Mouse (Mus musculus): ENCODE measurements around the gene Serpinc1. TPM values are rescaled to one million over a fixed set of nuclear protein-coding genes. Genes with fewer than 3 reads are reported as not detected.

The Serpinc1 gene
- polyA plus RNA-seq, 1 experiment: 14.1 TPM

DNA sequence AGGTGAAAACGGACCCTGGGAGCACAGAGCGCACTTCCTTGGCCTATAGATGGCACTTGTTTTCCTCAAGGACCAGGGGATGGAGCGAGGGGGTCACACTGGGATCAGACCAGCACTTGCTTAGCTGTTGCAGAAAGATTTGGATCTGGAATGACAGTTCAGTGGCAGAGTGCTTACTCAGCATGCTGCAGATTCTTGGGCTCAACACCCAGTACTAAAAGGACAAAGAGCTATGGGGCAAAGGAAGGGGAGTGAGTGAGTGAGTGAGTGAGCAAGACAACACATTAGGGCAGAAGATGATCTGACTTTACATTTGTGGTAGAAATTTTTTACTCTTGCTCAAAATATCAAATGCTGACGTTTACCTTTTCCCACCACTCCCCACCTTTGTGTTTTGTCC, 26.6 kb downstream of the Serpinc1 start:
- TF ChIP-seq POLR2A (IDR thresholded peaks at IDR 0.05; ENCODE audit: borderline replicate concordance, control insufficient read depth, low read depth, low read length) (no peak), CTCF (IDR thresholded peaks at IDR 0.05; ENCODE audit: control insufficient read depth, insufficient read depth, low read length) (no peak)

DNA sequence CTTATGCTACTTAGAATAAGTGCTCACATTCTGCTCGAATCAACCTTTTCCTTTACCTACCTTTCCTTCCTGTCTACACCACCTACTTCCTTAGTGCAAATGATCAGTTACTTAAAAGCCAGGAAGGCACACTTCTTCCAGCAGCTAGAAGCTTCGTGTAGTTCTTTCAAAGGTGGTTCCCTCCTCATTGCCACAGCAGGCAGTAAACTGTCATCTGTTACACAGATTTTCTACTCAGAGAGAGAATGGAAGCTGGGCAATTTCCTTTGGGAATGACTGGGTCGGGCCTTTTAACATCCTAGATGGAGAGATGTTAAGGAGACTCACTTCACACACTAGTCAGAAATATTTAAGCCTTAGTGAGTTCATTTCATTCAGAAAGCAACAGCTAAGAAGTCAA, 27.1 kb downstream of the Serpinc1 start:
- Histone ChIP-seq H3K4me1 (ENCODE audit: control insufficient read depth, insufficient read depth, low read length) (no peaks in the 10 kb centered on the region), H3K27ac (ENCODE audit: control insufficient read depth, insufficient read depth, low read depth, low read length, poor library complexity) (no peak overlapping the region), H3K4me3 (replicated peaks; ENCODE audit: control insufficient read depth, low read depth, low read length) (no peak overlapping the region)
- 36% methylated on average over 3 of the region's 3 CpGs for WGBS
- TF ChIP-seq POLR2A (IDR thresholded peaks at IDR 0.05; ENCODE audit: borderline replicate concordance, control insufficient read depth, low read depth, low read length) (no peak), CTCF (IDR thresholded peaks at IDR 0.05; ENCODE audit: control insufficient read depth, insufficient read depth, low read length) (no peak)

More for the DNA sequence above, 26.6 kb downstream of the Serpinc1 start:
- WGBS: 89% methylated on average over 4 of the region's 4 CpGs
- H3K4me3 ChIP-seq (replicated peaks; ENCODE audit: control insufficient read depth, low read depth, low read length): no peak overlapping the region
- H3K27ac ChIP-seq (ENCODE audit: control insufficient read depth, insufficient read depth, low read depth, low read length, poor library complexity): no peak overlapping the region
- no peaks in the 10 kb centered on the region for H3K4me1 ChIP-seq (ENCODE audit: control insufficient read depth, insufficient read depth, low read length)

DNA sequence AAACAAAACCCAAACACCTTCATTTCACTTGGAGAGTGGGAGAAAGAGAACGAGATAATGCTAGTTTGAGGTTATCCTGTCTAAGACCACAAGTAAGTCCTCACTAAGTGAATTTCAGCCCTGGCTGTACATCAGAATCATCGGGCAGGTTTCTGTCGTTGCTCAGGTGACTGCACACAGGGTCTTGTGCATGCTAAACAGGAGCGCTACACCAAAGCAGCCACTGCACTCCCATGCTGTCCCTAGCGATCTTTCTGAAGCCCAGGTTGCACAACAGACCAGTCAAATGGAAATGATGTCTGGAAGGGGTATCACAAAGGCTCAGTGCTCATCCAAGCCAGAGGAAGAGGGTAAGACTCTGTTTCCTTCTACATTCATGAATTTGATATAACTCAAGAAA, 28.1 kb downstream of the Serpinc1 start:
- no peak for TF ChIP-seq CTCF (IDR thresholded peaks at IDR 0.05; ENCODE audit: control insufficient read depth, insufficient read depth, low read length)
- TF ChIP-seq POLR2A (IDR thresholded peaks at IDR 0.05; ENCODE audit: borderline replicate concordance, control insufficient read depth, low read depth, low read length): no peak
- Histone ChIP-seq H3K27ac (ENCODE audit: control insufficient read depth, insufficient read depth, low read depth, low read length, poor library complexity) (no peak overlapping the region), H3K4me1 (ENCODE audit: control insufficient read depth, insufficient read depth, low read length) (no peaks in the 10 kb centered on the region), H3K4me3 (replicated peaks; ENCODE audit: control insufficient read depth, low read depth, low read length) (no peak overlapping the region)
- 78% methylated on average over 5 of the region's 5 CpGs for WGBS

DNA sequence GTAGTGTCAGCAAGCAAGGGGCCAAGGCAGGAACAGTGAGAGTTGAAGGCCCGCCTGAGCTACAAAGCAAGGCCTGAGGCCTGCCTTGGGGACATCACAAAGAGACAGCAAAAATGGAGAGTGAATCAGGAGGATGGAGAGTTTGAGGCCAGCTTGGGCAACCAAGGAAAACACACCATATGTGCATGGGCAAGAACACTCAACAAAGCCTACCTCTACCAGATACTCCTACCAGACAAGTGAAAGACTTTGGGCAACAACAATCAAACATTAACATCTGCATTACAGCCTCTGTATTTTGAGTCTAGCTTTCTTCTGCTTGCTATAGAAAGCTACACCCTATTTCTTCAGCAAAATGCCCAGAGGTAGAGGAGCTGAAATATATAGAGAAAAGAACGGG, 29.7 kb downstream of the Serpinc1 start:
- Histone ChIP-seq H3K4me3 (replicated peaks; ENCODE audit: control insufficient read depth, low read depth, low read length) (no peak overlapping the region), H3K27ac (ENCODE audit: control insufficient read depth, insufficient read depth, low read depth, low read length, poor library complexity) (no peak overlapping the region), H3K4me1 (ENCODE audit: control insufficient read depth, insufficient read depth, low read length) (no peaks in the 10 kb centered on the region)
- TF ChIP-seq POLR2A (IDR thresholded peaks at IDR 0.05; ENCODE audit: borderline replicate concordance, control insufficient read depth, low read depth, low read length) (no peak), CTCF (IDR thresholded peaks at IDR 0.05; ENCODE audit: control insufficient read depth, insufficient read depth, low read length) (no peak)
- 73% methylated on average over 2 of the region's 2 CpGs for WGBS

DNA sequence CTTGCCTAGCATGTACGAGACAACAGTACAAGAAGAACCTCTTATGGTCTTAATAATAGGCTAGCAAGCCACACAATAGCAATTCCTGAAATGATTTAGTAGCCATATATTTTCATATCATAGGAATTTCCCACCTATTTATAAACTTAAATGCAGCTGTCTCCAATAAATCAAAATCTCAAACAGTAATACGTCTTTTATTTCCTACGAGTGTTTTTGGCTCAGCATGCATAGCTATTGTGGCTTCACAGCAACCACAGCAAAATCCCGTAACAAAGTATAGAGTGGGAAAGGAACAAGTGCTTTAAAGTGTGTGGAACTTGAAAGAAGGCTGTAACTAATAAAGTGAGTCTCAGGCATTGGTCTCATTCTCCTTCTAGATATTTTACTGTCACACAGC, 32.1 kb downstream of the Serpinc1 start:
- H3K4me3 ChIP-seq (replicated peaks; ENCODE audit: control insufficient read depth, low read depth, low read length): no peak overlapping the region
- H3K4me1 ChIP-seq (ENCODE audit: control insufficient read depth, insufficient read depth, low read length): no peaks in the 10 kb centered on the region
- no peak overlapping the region for H3K27ac ChIP-seq (ENCODE audit: control insufficient read depth, insufficient read depth, low read depth, low read length, poor library complexity)
- no peak for TF ChIP-seq CTCF (IDR thresholded peaks at IDR 0.05; ENCODE audit: control insufficient read depth, insufficient read depth, low read length)
- TF ChIP-seq POLR2A (IDR thresholded peaks at IDR 0.05; ENCODE audit: borderline replicate concordance, control insufficient read depth, low read depth, low read length): no peak
- 84% methylated on average over 4 of the region's 4 CpGs for WGBS

DNA sequence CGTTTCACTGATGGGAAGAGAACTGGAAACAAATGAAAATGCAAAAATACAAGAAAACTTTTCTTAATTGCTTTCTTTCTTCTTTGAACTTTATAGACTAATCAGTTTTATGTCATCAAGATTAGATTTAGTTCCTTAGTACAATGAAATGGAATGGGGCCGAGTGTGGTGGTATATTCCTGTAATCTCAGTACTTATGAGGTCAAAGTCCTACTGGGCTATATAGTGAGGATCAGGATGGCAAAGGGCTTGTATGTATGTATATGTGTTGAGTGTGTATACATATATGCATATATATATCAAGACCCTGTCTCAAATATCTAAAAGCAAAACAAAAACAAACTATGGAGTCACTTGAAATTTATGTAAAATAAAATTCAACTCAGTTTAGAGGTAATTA, 38.0 kb downstream of the Serpinc1 start:
- WGBS: 85% methylated on average over 2 of the region's 2 CpGs
- TF ChIP-seq POLR2A (IDR thresholded peaks at IDR 0.05; ENCODE audit: borderline replicate concordance, control insufficient read depth, low read depth, low read length) (no peak), CTCF (IDR thresholded peaks at IDR 0.05; ENCODE audit: control insufficient read depth, insufficient read depth, low read length) (no peak)
- Histone ChIP-seq H3K27ac (ENCODE audit: control insufficient read depth, insufficient read depth, low read depth, low read length, poor library complexity) (no peak overlapping the region), H3K4me1 (ENCODE audit: control insufficient read depth, insufficient read depth, low read length) (no peaks in the 10 kb centered on the region), H3K4me3 (replicated peaks; ENCODE audit: control insufficient read depth, low read depth, low read length) (no peak overlapping the region)

DNA sequence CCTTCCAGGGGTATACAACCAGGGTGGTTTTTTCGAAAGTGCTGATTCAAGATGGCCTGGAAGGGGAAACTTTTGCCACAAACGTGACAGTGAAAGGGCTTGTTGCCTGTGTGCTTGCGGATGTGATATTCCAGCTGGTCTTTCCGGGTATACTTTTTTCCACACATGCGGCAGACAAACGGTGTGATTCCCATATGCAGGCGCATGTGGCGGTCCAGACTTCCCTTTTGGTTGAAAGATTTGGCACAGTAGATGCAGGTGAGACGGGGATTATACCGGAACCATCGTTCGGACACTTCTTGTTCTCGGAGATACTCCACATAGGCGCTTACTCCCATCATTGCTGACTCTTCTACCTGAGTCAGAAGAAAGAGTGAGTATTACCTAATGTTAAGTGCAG, 41.7 kb downstream of the Serpinc1 start:
- Histone ChIP-seq H3K4me3 (replicated peaks; ENCODE audit: control insufficient read depth, low read depth, low read length) (no peak overlapping the region), H3K27ac (ENCODE audit: control insufficient read depth, insufficient read depth, low read depth, low read length, poor library complexity) (no peak overlapping the region), H3K4me1 (ENCODE audit: control insufficient read depth, insufficient read depth, low read length) (no peaks in the 10 kb centered on the region)
- WGBS: 88% methylated on average over 14 of the region's 14 CpGs
- TF ChIP-seq POLR2A (IDR thresholded peaks at IDR 0.05; ENCODE audit: borderline replicate concordance, control insufficient read depth, low read depth, low read length) (no peak), CTCF (IDR thresholded peaks at IDR 0.05; ENCODE audit: control insufficient read depth, insufficient read depth, low read length) (no peak)

DNA sequence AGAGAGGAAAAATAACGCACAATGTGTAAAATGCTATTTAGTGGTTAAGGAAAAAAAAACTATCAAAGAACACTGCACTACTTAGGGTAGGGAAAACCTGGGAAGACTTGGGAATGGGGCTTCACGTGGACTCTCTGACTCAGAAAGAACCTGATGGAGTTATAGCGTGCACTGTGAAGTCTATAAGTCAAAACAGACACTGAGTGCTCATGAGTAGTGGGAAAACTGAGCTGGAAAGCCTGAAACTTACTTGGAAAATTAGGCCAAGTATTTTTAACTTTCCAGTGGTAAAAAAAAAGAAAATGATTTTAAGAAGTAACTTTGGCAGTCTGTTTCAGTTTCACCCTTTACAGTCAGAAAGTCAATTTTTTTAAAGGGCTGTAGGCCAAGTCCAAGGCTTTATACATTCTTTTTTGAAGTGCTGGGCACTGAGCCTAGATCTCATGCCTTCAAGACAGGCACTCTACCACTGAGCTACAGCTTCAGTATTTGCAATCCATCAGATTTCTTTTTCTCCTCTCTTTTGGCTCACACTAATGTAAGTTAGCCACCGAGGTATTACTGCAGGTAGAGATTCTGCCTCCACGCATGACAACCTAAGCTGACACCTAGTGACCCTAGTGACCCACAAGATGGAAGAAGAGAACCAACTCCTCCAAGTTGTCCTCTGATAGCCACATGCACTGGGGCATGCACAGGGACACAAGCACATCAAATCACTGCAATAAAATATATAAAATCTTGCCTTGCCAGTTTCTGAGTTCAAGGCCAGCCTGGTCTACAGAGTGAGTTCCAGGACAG, 47.2 kb downstream of the Serpinc1 start:
- WGBS: 88% methylated on average over 5 of the region's 5 CpGs
- TF ChIP-seq POLR2A (IDR thresholded peaks at IDR 0.05; ENCODE audit: borderline replicate concordance, control insufficient read depth, low read depth, low read length): no peak
- TF ChIP-seq CTCF (IDR thresholded peaks at IDR 0.05; ENCODE audit: control insufficient read depth, insufficient read depth, low read length): no peak

More for the DNA sequence above, 47.2 kb downstream of the Serpinc1 start:
- Histone ChIP-seq H3K27ac (ENCODE audit: control insufficient read depth, insufficient read depth, low read depth, low read length, poor library complexity) (no peak overlapping the region), H3K4me3 (replicated peaks; ENCODE audit: control insufficient read depth, low read depth, low read length) (no peak overlapping the region), H3K4me1 (ENCODE audit: control insufficient read depth, insufficient read depth, low read length) (no peaks in the 10 kb centered on the region)

All from bone marrow, adult 2 months (tissue).